Mouse (Mus musculus) lung, postnatal 0 days (tissue): ENCODE data around the gene Mgmt.

Source experiments
- CTCF ChIP-seq: IDR thresholded peaks from 2 replicates; pipeline ENCODE4 v1.5.1; 2016; ENCODE audit warnings: antibody characterized with exemption, mild to moderate bottlenecking
- EP300 ChIP-seq: IDR thresholded peaks from 2 replicates; pipeline ENCODE4 v1.6.1; 2016; ENCODE audit warnings: antibody characterized with exemption, mild to moderate bottlenecking, control low read depth

DNA sequence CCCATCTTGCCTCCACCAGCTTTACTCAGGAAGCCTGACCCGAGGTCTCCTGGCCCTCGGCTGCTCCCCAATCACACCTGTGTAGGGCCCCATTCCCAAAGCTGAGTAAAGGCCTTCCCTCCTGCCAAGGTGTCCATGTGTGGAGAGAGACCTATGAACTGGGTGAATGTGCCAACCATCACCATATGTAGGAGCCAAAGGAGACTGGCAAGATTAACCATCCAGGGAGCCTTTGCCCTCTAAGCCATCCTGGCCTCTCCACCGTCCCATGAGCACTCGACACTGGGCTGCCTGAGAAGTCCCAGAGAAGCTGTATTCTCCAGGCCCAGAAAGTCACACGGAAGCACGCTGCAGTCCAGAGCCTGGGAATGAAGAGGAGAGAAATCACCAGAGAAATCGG, 190.2 kb downstream of the Mgmt start:
- TF ChIP-seq CTCF (no peak), EP300 (no peak)
